Mouse (Mus musculus): ENCODE data around the gene Pik3ca.
A peak's percentile ranks its signal among the peaks of the same experiment; 100 is the strongest.

The Pik3ca gene

DNA sequence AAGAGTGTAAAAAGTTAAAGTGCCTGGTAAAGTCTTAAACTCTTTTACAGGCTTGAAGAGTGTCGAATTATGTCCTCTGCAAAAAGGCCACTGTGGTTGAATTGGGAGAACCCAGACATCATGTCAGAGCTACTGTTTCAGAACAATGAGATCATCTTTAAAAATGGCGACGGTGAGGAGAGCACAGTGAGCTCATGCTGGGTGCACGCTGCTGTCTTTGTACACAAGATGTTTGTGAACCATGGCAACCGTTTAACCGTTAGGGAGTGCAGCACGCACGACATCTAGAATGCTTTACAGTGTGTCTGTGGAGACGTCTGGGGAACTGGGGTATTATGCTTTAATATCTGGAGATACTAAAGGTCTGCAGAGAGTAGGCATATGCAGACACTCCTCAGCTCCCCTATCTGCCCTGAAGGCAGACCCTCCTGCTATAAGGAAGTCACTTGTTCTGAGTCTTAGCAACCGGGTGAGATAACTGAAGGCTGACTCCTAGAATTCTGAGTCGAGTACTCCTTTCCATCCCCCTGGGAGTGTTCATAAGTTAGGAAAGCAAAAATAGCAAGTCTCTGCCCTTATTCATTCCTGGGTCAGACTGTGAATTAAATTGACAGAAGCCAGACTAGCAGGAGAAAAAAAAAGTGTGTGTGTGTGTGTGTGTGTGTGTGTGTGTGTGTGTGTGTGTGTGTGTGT, 57.0 kb downstream of the Pik3ca start:
- DNase-seq (ENCODE audit: low read depth), result no peak

GRCm38 (mm10) chr3:32459777-32460176, 62.3 kb downstream of the Pik3ca start:
- DNase-seq (ENCODE audit: low read depth), result peak; percentile 61

DNA sequence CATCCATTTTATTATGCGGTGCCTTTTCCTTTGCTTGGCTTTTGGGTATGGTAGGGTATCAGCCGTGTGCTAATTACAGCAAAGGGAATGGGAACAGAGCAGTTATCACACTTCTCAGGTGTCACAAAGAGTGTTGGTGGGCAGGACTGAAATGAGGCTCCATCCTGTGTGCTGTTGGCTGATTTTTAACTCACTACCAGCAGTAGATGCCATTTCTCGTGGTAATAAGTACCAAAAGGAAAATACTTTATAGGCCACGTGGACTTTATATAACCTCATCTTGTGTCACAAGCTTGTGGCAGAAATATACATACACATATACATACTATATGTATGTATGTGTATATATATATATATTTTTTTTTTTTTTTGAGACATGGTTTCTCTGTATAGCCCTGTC, 69.8 kb downstream of the Pik3ca start:
- DNase-seq (ENCODE audit: low read depth), result no peak

- no peak for DNase-seq (ENCODE audit: low read depth)
Measured at GRCm38 (mm10) chr3:32468411-32468810, 70.9 kb downstream of the Pik3ca start.

- no peak for DNase-seq (ENCODE audit: low read depth)
Measured at GRCm38 (mm10) chr3:32470449-32470848, 73.0 kb downstream of the Pik3ca start.

DNA sequence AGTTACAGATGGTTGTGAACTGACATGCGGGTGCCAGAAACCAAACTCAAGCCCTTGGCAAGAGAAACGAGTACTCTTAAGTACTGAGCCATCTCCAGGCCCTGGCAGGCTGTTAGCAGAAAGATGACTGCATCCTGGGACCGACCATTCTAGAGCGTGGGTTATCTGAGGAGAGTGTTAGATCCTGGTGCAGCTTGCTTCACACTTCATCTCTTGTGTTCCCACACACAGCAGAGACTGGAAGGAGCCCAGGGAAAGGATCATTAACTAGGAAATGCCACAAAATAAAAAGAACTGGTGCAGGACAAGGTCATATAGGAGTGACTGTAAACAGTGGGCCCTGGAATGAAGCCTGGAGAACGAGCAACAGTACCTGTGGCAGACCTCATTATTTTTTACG, 73.6 kb downstream of the Pik3ca start:
- no peak for DNase-seq (ENCODE audit: low read depth)

GRCm38 (mm10) chr3:32472191-32472900, 74.9 kb downstream of the Pik3ca start:
- DNase-seq (ENCODE audit: low read depth), result no peak

DNA sequence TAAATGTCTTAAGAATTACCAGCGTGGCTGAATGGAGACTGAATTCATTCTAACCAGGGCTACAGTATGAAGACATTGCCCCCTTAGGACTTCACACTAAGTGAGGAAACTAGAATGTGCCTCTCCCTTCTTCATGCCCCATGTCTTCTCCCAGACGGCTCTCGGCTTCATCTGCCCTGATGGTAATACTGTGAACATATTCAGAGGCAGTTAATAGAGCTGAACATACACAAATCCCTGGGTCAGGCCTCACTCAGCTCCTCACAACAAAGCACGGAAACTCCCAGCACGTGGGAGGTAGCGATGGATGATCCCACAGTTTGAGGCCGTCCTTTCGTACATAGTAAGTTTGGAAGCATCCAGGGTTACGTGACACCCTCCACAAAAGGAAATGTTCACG, 75.7 kb downstream of the Pik3ca start:
- DNase-seq (ENCODE audit: low read depth), result no peak

GRCm38 (mm10) chr3:32479961-32480360, 82.5 kb downstream of the Pik3ca start:
- no peak for DNase-seq (ENCODE audit: low read depth)

GRCm38 (mm10) chr3:32483035-32483434, 85.6 kb downstream of the Pik3ca start:
- no peak for DNase-seq (ENCODE audit: low read depth)

- DNase-seq (ENCODE audit: low read depth), result no peak
Measured at GRCm38 (mm10) chr3:32486543-32486942, 89.1 kb downstream of the Pik3ca start.

GRCm38 (mm10) chr3:32488172-32488571, 90.7 kb downstream of the Pik3ca start:
- DNase-seq (ENCODE audit: low read depth), result no peak

- no peak for DNase-seq (ENCODE audit: low read depth)
Measured at GRCm38 (mm10) chr3:32490076-32490927, 92.8 kb downstream of the Pik3ca start.

DNA sequence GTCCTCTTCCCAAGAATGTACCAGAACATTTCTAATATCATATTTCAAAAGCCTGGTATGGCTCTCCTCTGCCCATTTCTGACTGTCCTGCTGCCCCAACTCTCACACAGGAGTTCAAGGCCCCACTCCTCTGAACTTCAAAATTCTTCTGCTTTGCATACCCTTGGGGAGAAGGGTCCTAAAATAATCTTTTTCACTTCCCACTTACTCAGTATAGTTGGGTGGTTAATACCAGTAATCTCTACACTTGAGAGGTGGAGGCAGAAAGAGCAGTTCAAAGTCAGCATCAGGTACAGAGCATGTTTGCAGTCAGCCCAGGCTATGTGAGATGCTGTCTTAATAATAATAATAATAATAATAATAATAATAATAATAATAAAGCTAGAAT, 93.5 kb downstream of the Pik3ca start:
- no peak for DNase-seq (ENCODE audit: low read depth)

- no peak for DNase-seq (ENCODE audit: low read depth)
Measured at GRCm38 (mm10) chr3:32492097-32493090, 94.9 kb downstream of the Pik3ca start, which contains the start of gene Kcnmb3. Kcnmb3 (minus strand) TSS chr3:32492231.

DNA sequence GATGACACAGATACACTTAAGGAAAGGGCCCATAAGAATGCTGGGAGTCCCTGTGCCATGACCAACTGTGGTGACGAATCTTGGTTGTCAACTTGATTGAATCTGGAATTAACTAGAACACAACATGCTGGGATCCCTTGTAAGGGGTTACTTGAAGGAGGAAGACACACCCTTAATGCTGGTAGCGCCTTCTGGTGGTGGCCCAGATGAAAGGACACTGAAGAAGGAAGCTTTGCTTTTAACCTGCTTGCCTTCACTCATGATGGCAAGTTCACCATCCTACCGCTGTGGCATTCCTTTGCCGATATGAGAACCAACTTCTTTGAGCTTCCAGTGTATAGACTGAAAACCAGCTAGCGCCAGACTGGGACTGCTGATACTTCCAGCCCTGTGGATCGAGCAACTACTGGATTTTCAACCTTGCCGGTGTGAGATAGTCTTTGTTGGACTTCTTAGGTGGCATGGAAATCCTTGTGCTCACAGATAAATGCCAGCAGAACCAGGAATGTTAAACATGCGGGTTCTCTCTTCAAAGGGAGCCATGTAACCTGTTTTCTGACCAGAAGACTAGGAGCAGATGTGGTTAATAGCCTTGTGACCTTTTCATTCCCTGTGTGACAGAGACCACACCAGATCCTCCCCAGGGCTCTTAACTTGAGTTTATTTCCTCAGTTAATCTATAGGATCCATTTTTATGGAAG, 97.1 kb downstream of the Pik3ca start:
- peak; percentile 30 for DNase-seq (ENCODE audit: low read depth)

DNA sequence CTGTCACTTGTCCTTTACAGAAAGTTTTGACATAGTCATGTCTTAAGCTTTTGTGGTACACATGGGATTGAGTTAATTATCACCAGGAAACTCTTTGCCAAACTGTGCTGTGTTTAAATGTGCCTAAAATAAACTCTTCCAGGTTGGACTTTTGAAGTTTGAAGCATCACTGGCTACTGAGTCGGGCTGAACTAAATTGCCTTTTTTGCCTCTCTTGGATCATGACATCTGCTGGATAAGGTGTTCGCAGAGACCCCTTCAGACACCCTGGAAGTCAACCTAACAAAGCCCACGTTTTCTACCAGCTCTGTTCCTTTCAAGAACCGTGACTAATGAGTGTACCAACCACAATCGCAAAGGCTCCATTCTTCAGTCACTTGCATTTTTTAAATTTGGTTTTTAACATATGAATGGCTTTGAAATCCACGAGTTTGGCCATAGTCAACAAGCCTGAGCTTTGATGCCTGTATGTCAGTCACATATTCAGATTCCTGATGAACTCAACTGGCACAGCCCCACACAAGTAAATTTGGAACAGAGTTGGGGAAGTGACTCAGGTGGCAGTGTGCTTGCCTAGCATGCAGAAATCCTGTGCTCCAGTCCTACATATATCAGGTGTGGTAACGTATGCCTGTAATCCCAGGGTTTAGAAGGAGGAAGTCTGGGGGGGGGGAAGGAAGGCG, 97.8 kb downstream of the Pik3ca start:
- no peak for DNase-seq (ENCODE audit: low read depth)

DNA sequence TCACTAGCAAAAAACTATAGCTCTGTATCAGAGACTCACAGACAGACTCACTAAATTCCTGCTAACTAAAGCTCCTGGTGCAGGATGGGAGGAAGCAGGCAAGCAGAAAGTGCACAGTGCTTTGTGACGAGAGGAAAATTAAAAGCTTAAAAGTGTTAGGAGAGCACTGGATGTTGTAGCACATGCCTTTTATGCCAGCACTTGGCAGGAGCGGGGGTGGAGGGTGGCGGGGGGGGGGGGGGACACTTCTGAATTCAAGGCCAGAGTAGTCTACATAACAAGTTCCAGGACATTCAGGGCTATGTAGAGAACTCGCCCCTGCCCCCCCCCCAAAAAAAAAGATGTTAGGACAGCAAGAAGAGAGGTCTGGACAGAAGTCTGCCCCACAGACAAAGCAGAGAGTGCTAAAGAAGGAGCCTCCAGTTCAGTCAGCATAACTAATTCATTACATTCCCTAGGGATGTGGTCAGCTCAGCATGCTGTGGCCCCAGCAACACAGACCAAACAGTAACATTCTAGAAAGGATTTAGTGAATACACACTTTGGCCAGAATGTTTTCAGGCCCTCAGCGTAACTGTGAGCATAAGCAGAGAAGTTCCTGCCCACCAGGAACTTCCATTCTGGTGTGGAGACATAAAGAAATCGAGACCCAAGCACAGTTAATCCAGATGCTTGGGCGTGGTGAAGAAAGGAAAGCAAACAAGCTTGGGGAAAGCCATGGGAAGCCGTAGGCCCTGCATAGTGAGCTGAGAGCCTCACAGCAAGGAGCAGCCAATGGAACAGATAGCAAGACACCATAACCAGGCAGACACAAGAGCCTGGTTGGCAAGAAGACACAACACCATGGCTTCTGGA, 98.6 kb downstream of the Pik3ca start:
- DNase-seq (ENCODE audit: low read depth), result no peak

- no peak for DNase-seq (ENCODE audit: low read depth)
Measured at GRCm38 (mm10) chr3:32496711-32497070, 99.2 kb downstream of the Pik3ca start.

Data from naive thymus-derived CD4-positive, alpha-beta T cell, adult 2 months (primary cell).